Mouse (Mus musculus) lung, postnatal 0 days (tissue): ENCODE results near the gene Pabpc4.

Source experiments
- CTCF ChIP-seq: IDR thresholded peaks from 2 replicates; pipeline ENCODE4 v1.5.1; 2016; ENCODE audit warnings: antibody characterized with exemption, mild to moderate bottlenecking
- EP300 ChIP-seq: IDR thresholded peaks from 2 replicates; pipeline ENCODE4 v1.6.1; 2016; ENCODE audit warnings: antibody characterized with exemption, mild to moderate bottlenecking, control low read depth

- TF ChIP-seq CTCF (no peak), EP300 (no peak)
These were observed 72.0 kb downstream of the Pabpc4 start for GRCm38 (mm10) chr4:123334177-123334576.
